Mouse (Mus musculus) liver (tissue): ENCODE measurements around the gene Zmynd8.
A peak's percentile ranks its signal among the peaks of the same experiment; 100 is the strongest.

Experiments used
- DNase-seq: peaks from one replicate; pipeline ENCODE4 v3.0.0-alpha.2; 2020; ENCODE audit warnings: mixed read lengths

Gene Zmynd8

GRCm38 (mm10) chr2:165896171-165896570, 2.6 kb downstream of the Zmynd8 start:
- no peak for DNase-seq

GRCm38 (mm10) chr2:165895687-165896086, 3.1 kb downstream of the Zmynd8 start:
- DNase-seq: no peak

GRCm38 (mm10) chr2:165894533-165894932, 4.3 kb downstream of the Zmynd8 start:
- no peak for DNase-seq

- DNase-seq: peak; percentile 66
These were observed 5.6 kb downstream of the Zmynd8 start for GRCm38 (mm10) chr2:165893232-165893631.

GRCm38 (mm10) chr2:165892626-165893025, 6.2 kb downstream of the Zmynd8 start:
- no peak for DNase-seq

GRCm38 (mm10) chr2:165890401-165890800, 8.4 kb downstream of the Zmynd8 start:
- peak; percentile 37 for DNase-seq

GRCm38 (mm10) chr2:165889874-165890273, 8.9 kb downstream of the Zmynd8 start:
- no peak for DNase-seq

- no peak for DNase-seq
These were observed 9.6 kb downstream of the Zmynd8 start for GRCm38 (mm10) chr2:165889266-165889665.

- peak; percentile 41 for DNase-seq
These were observed 10.0 kb downstream of the Zmynd8 start for GRCm38 (mm10) chr2:165888813-165889221.

- peak; percentile 96 for DNase-seq
These were observed 10.4 kb downstream of the Zmynd8 start for GRCm38 (mm10) chr2:165888396-165888795.

- peak; percentile 54 for DNase-seq
These were observed 11.8 kb downstream of the Zmynd8 start for GRCm38 (mm10) chr2:165886857-165887628.

- DNase-seq: peak; percentile 35
These were observed 12.3 kb downstream of the Zmynd8 start for GRCm38 (mm10) chr2:165886482-165886856.

- no peak for DNase-seq
These were observed 12.9 kb downstream of the Zmynd8 start for GRCm38 (mm10) chr2:165885951-165886320.

GRCm38 (mm10) chr2:165885225-165885950, 13.4 kb downstream of the Zmynd8 start:
- peak; percentile 90 for DNase-seq

- peak; percentile 94 for DNase-seq
These were observed 14.1 kb downstream of the Zmynd8 start for GRCm38 (mm10) chr2:165884577-165885224.

- peak; percentile 63 for DNase-seq
These were observed 14.8 kb downstream of the Zmynd8 start for GRCm38 (mm10) chr2:165883846-165884576.

- peak; percentile 54 for DNase-seq
These were observed 15.8 kb downstream of the Zmynd8 start for GRCm38 (mm10) chr2:165883006-165883405.

- no peak for DNase-seq
These were observed 17.0 kb downstream of the Zmynd8 start for GRCm38 (mm10) chr2:165881585-165882431.

GRCm38 (mm10) chr2:165881220-165881584, 17.6 kb downstream of the Zmynd8 start:
- no peak for DNase-seq

- peak; percentile 38 for DNase-seq
These were observed 18.2 kb downstream of the Zmynd8 start for GRCm38 (mm10) chr2:165880501-165881182.

- no peak for DNase-seq
These were observed 19.2 kb downstream of the Zmynd8 start for GRCm38 (mm10) chr2:165879403-165880178.
